In the genomic region with DNA sequence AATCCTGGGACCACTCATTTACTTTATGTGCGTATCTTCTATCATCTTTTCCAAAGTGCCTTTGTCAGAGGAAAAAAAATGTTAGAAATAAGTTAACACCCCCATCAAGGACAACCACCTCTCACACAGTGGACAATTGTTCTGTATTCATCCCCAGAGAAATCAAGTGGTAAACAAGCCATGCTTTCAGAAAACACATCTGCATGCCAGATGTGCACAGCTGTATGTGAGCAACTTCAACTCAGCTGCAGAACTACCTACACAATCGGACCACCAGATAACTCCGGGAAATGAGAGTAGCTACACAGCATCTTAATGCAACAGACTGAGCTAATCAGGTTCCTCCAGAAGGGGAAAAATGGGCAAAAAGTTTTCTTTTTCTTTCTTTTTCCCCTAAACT, we compare ENCODE assay signal across 20 mouse cellular contexts.
DNase-seq lines count a peak whose midpoint lies in the region; ATAC-seq lines count a peak whose summit lies in the region.
"Had no signal": no experiment of that assay in that cellular context is flagged by ENCODE, and none has a peak within 500 bp of the region (broad histone marks: within the 10 kb centered on the region; RNA-seq: fewer than 3 reads in every experiment).

No protein-coding gene starts in this region.

- H3K4me2 ChIP-seq in hindbrain, embryonic 11.5 days (replicated peaks; ENCODE audit: low read depth, low read length) = no peak overlapping the region
- no peak overlapping the region for H3K4me2 ChIP-seq in hindbrain, embryonic 13.5 days
- no peak overlapping the region for H3K4me2 ChIP-seq in embryonic facial prominence, embryonic 12.5 days (replicated peaks)
- no peak overlapping the region for H3K4me2 ChIP-seq in limb, embryonic 11.5 days (ENCODE audit: low read depth, severe bottlenecking)
- H3K4me2 ChIP-seq in heart, embryonic 12.5 days = no peak overlapping the region
- H3K4me2 ChIP-seq: forebrain, embryonic 13.5 days; heart, embryonic 11.5 days; hindbrain, embryonic 14.5 days; midbrain, embryonic 11.5 days had no signal

- H3K36me3 ChIP-seq in hindbrain, embryonic 11.5 days (ENCODE audit: control insufficient read depth, insufficient read depth, low read length) = no peaks in the 10 kb centered on the region
- no peaks in the 10 kb centered on the region for H3K36me3 ChIP-seq in hindbrain, embryonic 13.5 days
- no peaks in the 10 kb centered on the region for H3K36me3 ChIP-seq in embryonic facial prominence, embryonic 12.5 days
- no peaks in the 10 kb centered on the region for H3K36me3 ChIP-seq in limb, embryonic 11.5 days (ENCODE audit: control insufficient read depth, insufficient read depth, low read length)
- no peaks in the 10 kb centered on the region for H3K36me3 ChIP-seq in heart, embryonic 12.5 days

- DNase-seq in hindbrain, embryonic 11.5 days (ENCODE audit: low spot score) = peak; percentile 10
- DNase-seq in limb, embryonic 11.5 days (ENCODE audit: low spot score) = peak; percentile 65
- no peak for DNase-seq in adrenal gland, postnatal 14 days
- no peak for DNase-seq in gastrocnemius, postnatal 10 days
- DNase-seq: adrenal gland, postnatal 36 days; cerebellum, adult 9-10 months; gastrocnemius, postnatal 14 days; heart, adult 11 months; heart, postnatal 10 days; kidney, adult 2 months; layer of hippocampus, adult 9-11 months had no signal

- H3K27me3 ChIP-seq in hindbrain, embryonic 11.5 days (ENCODE audit: control insufficient read depth, insufficient read depth, low read length) = no peaks in the 10 kb centered on the region
- no peaks in the 10 kb centered on the region for H3K27me3 ChIP-seq in hindbrain, embryonic 13.5 days
- H3K27me3 ChIP-seq in embryonic facial prominence, embryonic 12.5 days = no peaks in the 10 kb centered on the region
- no peaks in the 10 kb centered on the region for H3K27me3 ChIP-seq in limb, embryonic 11.5 days (ENCODE audit: control insufficient read depth, insufficient read depth, low read length)
- H3K27me3 ChIP-seq in heart, embryonic 12.5 days (replicated peaks) = no peaks in the 10 kb centered on the region
- H3K27me3 ChIP-seq: forebrain, embryonic 13.5 days had no signal

- H3K9me3 ChIP-seq in hindbrain, embryonic 11.5 days (ENCODE audit: control insufficient read depth, low read length) = no peaks in the 10 kb centered on the region
- no peaks in the 10 kb centered on the region for H3K9me3 ChIP-seq in hindbrain, embryonic 13.5 days
- H3K9me3 ChIP-seq in embryonic facial prominence, embryonic 12.5 days = no peaks in the 10 kb centered on the region
- no peaks in the 10 kb centered on the region for H3K9me3 ChIP-seq in limb, embryonic 11.5 days (ENCODE audit: control insufficient read depth, low read length)
- no peaks in the 10 kb centered on the region for H3K9me3 ChIP-seq in heart, embryonic 12.5 days (replicated peaks)
- H3K9me3 ChIP-seq: forebrain, embryonic 13.5 days had no signal

- no peak overlapping the region for H3K9ac ChIP-seq in hindbrain, embryonic 11.5 days (ENCODE audit: low read depth, low read length)
- H3K9ac ChIP-seq in hindbrain, embryonic 13.5 days = no peak overlapping the region
- no peak overlapping the region for H3K9ac ChIP-seq in embryonic facial prominence, embryonic 12.5 days
- H3K9ac ChIP-seq in limb, embryonic 11.5 days (ENCODE audit: low read length) = no peak overlapping the region
- no peak overlapping the region for H3K9ac ChIP-seq in heart, embryonic 12.5 days
- H3K9ac ChIP-seq: forebrain, embryonic 13.5 days; hindbrain, embryonic 14.5 days had no signal

- no peak overlapping the region for H3K27ac ChIP-seq in hindbrain, embryonic 11.5 days (ENCODE audit: low read depth, low read length)
- H3K27ac ChIP-seq in hindbrain, embryonic 13.5 days = no peak overlapping the region
- H3K27ac ChIP-seq in embryonic facial prominence, embryonic 12.5 days = no peak overlapping the region
- H3K27ac ChIP-seq in limb, embryonic 11.5 days (replicated peaks; ENCODE audit: low read depth, low read length) = no peak overlapping the region
- no peak overlapping the region for H3K27ac ChIP-seq in heart, embryonic 12.5 days (ENCODE audit: poor library complexity, severe bottlenecking)
- H3K27ac ChIP-seq: forebrain, embryonic 13.5 days; hindbrain, embryonic 14.5 days; kidney, postnatal 0 days had no signal

- no peak overlapping the region for H3K4me3 ChIP-seq in hindbrain, embryonic 11.5 days (ENCODE audit: low read depth, low read length)
- H3K4me3 ChIP-seq in hindbrain, embryonic 13.5 days = no peak overlapping the region
- no peak overlapping the region for H3K4me3 ChIP-seq in embryonic facial prominence, embryonic 12.5 days
- H3K4me3 ChIP-seq in limb, embryonic 11.5 days (ENCODE audit: low read depth, low read length) = no peak overlapping the region
- H3K4me3 ChIP-seq in heart, embryonic 12.5 days = no peak overlapping the region
- H3K4me3 ChIP-seq: erythroblast, embryonic 14.5 days; forebrain, embryonic 13.5 days had no signal

- H3K4me1 ChIP-seq in hindbrain, embryonic 11.5 days (replicated peaks; ENCODE audit: control insufficient read depth, insufficient read depth, low read length) = no peaks in the 10 kb centered on the region
- H3K4me1 ChIP-seq in hindbrain, embryonic 13.5 days (replicated peaks) = peaks cover 3% of the 10 kb centered on the region; the same call in 1 of the 2 replicates
- no peaks in the 10 kb centered on the region; the same call in 1 of the 2 replicates for H3K4me1 ChIP-seq in embryonic facial prominence, embryonic 12.5 days
- no peaks in the 10 kb centered on the region for H3K4me1 ChIP-seq in limb, embryonic 11.5 days (ENCODE audit: control insufficient read depth, insufficient read depth, low read length)
- no peaks in the 10 kb centered on the region for H3K4me1 ChIP-seq in heart, embryonic 12.5 days (replicated peaks)
- H3K4me1 ChIP-seq: forebrain, embryonic 13.5 days had no signal

- no peak for ATAC-seq in hindbrain, embryonic 11.5 days (ENCODE audit: low FRiP score)
- no peak for ATAC-seq in hindbrain, embryonic 13.5 days (ENCODE audit: low FRiP score)
- peak; percentile 52; the same call in 1 of the 2 replicates for ATAC-seq in embryonic facial prominence, embryonic 12.5 days (ENCODE audit: insufficient number of reproducible peaks, insufficient read depth, low FRiP score, low TSS enrichment)
- peak; percentile 80 for ATAC-seq in limb, embryonic 11.5 days (ENCODE audit: insufficient number of reproducible peaks, low FRiP score, low TSS enrichment, low read depth)
- no peak for ATAC-seq in heart, embryonic 12.5 days (ENCODE audit: insufficient number of reproducible peaks, low FRiP score)
- ATAC-seq: forebrain, embryonic 13.5 days had no signal

- 63% methylated on average over 3 of the region's 3 CpGs for WGBS in hindbrain, embryonic 11.5 days
- 78% methylated on average over 3 of the region's 3 CpGs for WGBS in hindbrain, embryonic 13.5 days
- WGBS in embryonic facial prominence, embryonic 12.5 days = 26% methylated on average over 3 of the region's 3 CpGs
- WGBS in limb, embryonic 11.5 days = 34% methylated on average over 3 of the region's 3 CpGs
- WGBS in heart, embryonic 12.5 days = 71% methylated on average over 3 of the region's 3 CpGs

Comparison
In these comparisons a context has a peak if more than half of its experiments do, and no peak if none do; other contexts are left out.
1. ATAC-seq: peak in embryonic facial prominence, embryonic 12.5 days (single experiment) and limb, embryonic 11.5 days (single experiment); none in hindbrain, embryonic 11.5 days (single experiment), hindbrain, embryonic 13.5 days (single experiment) and heart, embryonic 12.5 days (single experiment).
2. DNase-seq: peak in hindbrain, embryonic 11.5 days (single experiment) and limb, embryonic 11.5 days (single experiment); none in adrenal gland, postnatal 14 days (single experiment) and gastrocnemius, postnatal 10 days (single experiment).